Mouse (Mus musculus): ENCODE data around the gene Bco2. TPM values are rescaled to one million over a fixed set of nuclear protein-coding genes. Genes with fewer than 3 reads are reported as not detected.

Bco2 gene
- polyA plus RNA-seq, 1 experiment = not detected

GRCm38 (mm10) chr9:50596973-50597372, 42.0 kb upstream of the Bco2 start:
- H3K27me3 ChIP-seq (ENCODE audit: control insufficient read depth, insufficient read depth, low read length, poor library complexity, severe bottlenecking) = no peaks in the 10 kb centered on the region
- H3K9ac ChIP-seq (ENCODE audit: low read depth, poor library complexity, severe bottlenecking) = no peak overlapping the region
- no peak for TF ChIP-seq POLR2A (IDR thresholded peaks at IDR 0.05; ENCODE audit: insufficient read depth, low read length)
- TF ChIP-seq CTCF (IDR thresholded peaks at IDR 0.05; ENCODE audit: low read depth, low read length) = no peak
- no peak for TF ChIP-seq EP300 (IDR thresholded peaks at IDR 0.05; ENCODE audit: insufficient read depth, low read depth, low read length)
- H3K36me3 ChIP-seq (ENCODE audit: control insufficient read depth, insufficient read depth, low read length, poor library complexity, severe bottlenecking) = peaks cover 37% of the 10 kb centered on the region
- no peak overlapping the region for H3K27ac ChIP-seq (ENCODE audit: insufficient read depth, low read length)
- no peaks in the 10 kb centered on the region for H3K4me1 ChIP-seq (ENCODE audit: control insufficient read depth, insufficient read depth, low read length)
- no peak overlapping the region for H3K4me3 ChIP-seq (ENCODE audit: low read depth, low read length)
- H3K9me3 ChIP-seq (replicated peaks; ENCODE audit: control insufficient read depth, insufficient read depth, low read length, poor library complexity, severe bottlenecking) = no peaks in the 10 kb centered on the region

DNA sequence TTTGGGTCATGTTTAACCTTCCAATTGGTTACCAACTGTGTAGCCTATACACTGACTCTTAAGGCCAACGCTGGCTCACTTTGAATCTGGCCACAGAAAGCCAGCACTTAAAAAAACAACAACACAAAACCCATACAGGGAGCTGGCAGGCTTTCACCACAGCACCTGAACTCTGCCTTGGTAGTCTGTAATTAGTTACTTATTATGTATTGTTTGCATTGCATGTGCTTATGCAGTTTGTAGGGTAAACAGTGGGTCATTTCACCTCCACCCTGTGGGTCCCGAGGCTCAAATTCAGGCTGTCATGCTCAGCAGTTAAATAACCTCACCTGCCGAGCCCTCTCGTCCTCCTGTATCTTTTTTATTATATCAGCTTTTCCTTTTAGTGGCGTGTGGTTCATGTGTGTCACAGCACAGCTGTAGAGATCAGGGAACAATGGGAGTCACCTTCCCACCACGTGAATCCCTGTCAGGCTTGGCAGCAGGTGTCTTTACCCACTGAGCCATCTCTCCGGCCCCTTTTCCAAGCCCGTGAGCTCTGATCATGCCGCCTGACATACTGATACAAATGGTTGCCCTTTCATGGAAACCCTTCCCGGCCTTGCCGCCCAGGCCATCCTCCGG, 39.9 kb upstream of the Bco2 start:
- no peak for TF ChIP-seq CTCF (IDR thresholded peaks at IDR 0.05; ENCODE audit: low read depth, low read length)
- TF ChIP-seq POLR2A (IDR thresholded peaks at IDR 0.05; ENCODE audit: insufficient read depth, low read length) = no peak
- no peak for TF ChIP-seq EP300 (IDR thresholded peaks at IDR 0.05; ENCODE audit: insufficient read depth, low read depth, low read length)

GRCm38 (mm10) chr9:50593544-50593943, 38.6 kb upstream of the Bco2 start:
- TF ChIP-seq EP300 (IDR thresholded peaks at IDR 0.05; ENCODE audit: insufficient read depth, low read depth, low read length) (no peak), CTCF (IDR thresholded peaks at IDR 0.05; ENCODE audit: low read depth, low read length) (peak; percentile 56)
- Histone ChIP-seq H3K9ac (ENCODE audit: low read depth, poor library complexity, severe bottlenecking) (no peak overlapping the region), H3K27me3 (ENCODE audit: control insufficient read depth, insufficient read depth, low read length, poor library complexity, severe bottlenecking) (no peaks in the 10 kb centered on the region), H3K36me3 (ENCODE audit: control insufficient read depth, insufficient read depth, low read length, poor library complexity, severe bottlenecking) (peaks cover 27% of the 10 kb centered on the region), H3K4me1 (ENCODE audit: control insufficient read depth, insufficient read depth, low read length) (no peaks in the 10 kb centered on the region), H3K9me3 (replicated peaks; ENCODE audit: control insufficient read depth, insufficient read depth, low read length, poor library complexity, severe bottlenecking) (no peaks in the 10 kb centered on the region), H3K4me3 (ENCODE audit: low read depth, low read length) (no peak overlapping the region), H3K27ac (ENCODE audit: insufficient read depth, low read length) (no peak overlapping the region)

More for the DNA sequence above, 39.9 kb upstream of the Bco2 start:
- no peaks in the 10 kb centered on the region for H3K4me1 ChIP-seq (ENCODE audit: control insufficient read depth, insufficient read depth, low read length)
- no peak overlapping the region for H3K27ac ChIP-seq (ENCODE audit: insufficient read depth, low read length)
- H3K4me3 ChIP-seq (ENCODE audit: low read depth, low read length) = no peak overlapping the region
- no peak overlapping the region for H3K9ac ChIP-seq (ENCODE audit: low read depth, poor library complexity, severe bottlenecking)
- H3K9me3 ChIP-seq (replicated peaks; ENCODE audit: control insufficient read depth, insufficient read depth, low read length, poor library complexity, severe bottlenecking) = no peaks in the 10 kb centered on the region
- H3K36me3 ChIP-seq (ENCODE audit: control insufficient read depth, insufficient read depth, low read length, poor library complexity, severe bottlenecking) = peaks cover 33% of the 10 kb centered on the region
- H3K27me3 ChIP-seq (ENCODE audit: control insufficient read depth, insufficient read depth, low read length, poor library complexity, severe bottlenecking) = no peaks in the 10 kb centered on the region

GRCm38 (mm10) chr9:50592955-50593354, 38.0 kb upstream of the Bco2 start:
- Histone ChIP-seq H3K36me3 (ENCODE audit: control insufficient read depth, insufficient read depth, low read length, poor library complexity, severe bottlenecking) (peaks cover 22% of the 10 kb centered on the region), H3K4me3 (ENCODE audit: low read depth, low read length) (no peak overlapping the region), H3K9ac (ENCODE audit: low read depth, poor library complexity, severe bottlenecking) (no peak overlapping the region), H3K4me1 (ENCODE audit: control insufficient read depth, insufficient read depth, low read length) (no peaks in the 10 kb centered on the region), H3K27me3 (ENCODE audit: control insufficient read depth, insufficient read depth, low read length, poor library complexity, severe bottlenecking) (no peaks in the 10 kb centered on the region), H3K27ac (ENCODE audit: insufficient read depth, low read length) (no peak overlapping the region), H3K9me3 (replicated peaks; ENCODE audit: control insufficient read depth, insufficient read depth, low read length, poor library complexity, severe bottlenecking) (no peaks in the 10 kb centered on the region)
- TF ChIP-seq EP300 (IDR thresholded peaks at IDR 0.05; ENCODE audit: insufficient read depth, low read depth, low read length) (no peak), CTCF (IDR thresholded peaks at IDR 0.05; ENCODE audit: low read depth, low read length) (no peak), POLR2A (IDR thresholded peaks at IDR 0.05; ENCODE audit: insufficient read depth, low read length) (no peak)

DNA sequence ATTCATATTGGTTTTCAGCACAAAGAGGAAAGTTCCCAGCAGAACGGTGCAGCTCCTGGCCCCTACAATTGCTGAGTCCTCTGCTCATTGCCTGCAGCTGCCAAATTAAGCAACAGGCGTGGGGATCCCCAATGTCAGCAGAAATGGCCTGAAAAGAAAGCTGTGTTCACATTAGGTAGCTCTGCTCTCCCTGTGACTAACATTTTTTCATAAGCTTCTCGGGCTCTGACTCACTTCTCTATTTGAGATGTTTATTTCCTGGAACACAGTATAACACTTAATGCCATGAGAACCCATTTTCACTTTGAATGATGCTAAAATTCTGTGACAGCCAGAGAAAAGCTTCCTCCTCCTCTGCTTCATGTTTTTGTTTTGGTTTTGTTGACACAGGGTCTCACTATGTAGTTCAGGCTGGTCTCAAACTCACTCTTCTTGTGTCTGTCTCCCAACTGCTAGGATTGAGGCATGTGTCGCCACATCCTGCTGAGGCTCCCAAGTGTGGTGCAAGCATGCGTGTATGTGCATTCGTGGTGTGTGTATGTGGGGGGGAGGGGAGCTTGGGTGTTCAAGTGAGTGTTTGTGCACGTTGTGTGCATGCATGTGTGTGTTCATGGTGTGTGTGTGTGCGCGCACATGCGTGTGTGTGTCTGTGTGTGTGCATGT, 36.0 kb upstream of the Bco2 start:
- H3K9ac ChIP-seq (ENCODE audit: low read depth, poor library complexity, severe bottlenecking) = no peak overlapping the region
- no peaks in the 10 kb centered on the region for H3K27me3 ChIP-seq (ENCODE audit: control insufficient read depth, insufficient read depth, low read length, poor library complexity, severe bottlenecking)
- TF ChIP-seq CTCF (IDR thresholded peaks at IDR 0.05; ENCODE audit: low read depth, low read length) (no peak), EP300 (IDR thresholded peaks at IDR 0.05; ENCODE audit: insufficient read depth, low read depth, low read length) (no peak), POLR2A (IDR thresholded peaks at IDR 0.05; ENCODE audit: insufficient read depth, low read length) (no peak)
- H3K4me3 ChIP-seq (ENCODE audit: low read depth, low read length) = no peak overlapping the region
- peaks cover 5% of the 10 kb centered on the region for H3K36me3 ChIP-seq (ENCODE audit: control insufficient read depth, insufficient read depth, low read length, poor library complexity, severe bottlenecking)
- no peaks in the 10 kb centered on the region for H3K4me1 ChIP-seq (ENCODE audit: control insufficient read depth, insufficient read depth, low read length)
- no peaks in the 10 kb centered on the region for H3K9me3 ChIP-seq (replicated peaks; ENCODE audit: control insufficient read depth, insufficient read depth, low read length, poor library complexity, severe bottlenecking)
- no peak overlapping the region for H3K27ac ChIP-seq (ENCODE audit: insufficient read depth, low read length)

- Histone ChIP-seq H3K27ac (ENCODE audit: insufficient read depth, low read length) (no peak overlapping the region), H3K9ac (ENCODE audit: low read depth, poor library complexity, severe bottlenecking) (no peak overlapping the region), H3K9me3 (replicated peaks; ENCODE audit: control insufficient read depth, insufficient read depth, low read length, poor library complexity, severe bottlenecking) (no peaks in the 10 kb centered on the region), H3K4me1 (ENCODE audit: control insufficient read depth, insufficient read depth, low read length) (no peaks in the 10 kb centered on the region), H3K27me3 (ENCODE audit: control insufficient read depth, insufficient read depth, low read length, poor library complexity, severe bottlenecking) (no peaks in the 10 kb centered on the region), H3K4me3 (ENCODE audit: low read depth, low read length) (no peak overlapping the region), H3K36me3 (ENCODE audit: control insufficient read depth, insufficient read depth, low read length, poor library complexity, severe bottlenecking) (no peaks in the 10 kb centered on the region)
- TF ChIP-seq EP300 (IDR thresholded peaks at IDR 0.05; ENCODE audit: insufficient read depth, low read depth, low read length) (no peak), POLR2A (IDR thresholded peaks at IDR 0.05; ENCODE audit: insufficient read depth, low read length) (no peak), CTCF (IDR thresholded peaks at IDR 0.05; ENCODE audit: low read depth, low read length) (no peak)
Measured at GRCm38 (mm10) chr9:50586955-50587354, 32.0 kb upstream of the Bco2 start.

All from ES-Bruce4 (cell line).